Mouse (Mus musculus) telencephalon, adult 2 months (tissue): ENCODE results near the gene Becn1.

Experiments
- DNase-seq: peaks from one replicate; pipeline ENCODE4 v3.0.0-alpha.2; 2011; ENCODE audit warnings: low read depth, low spot score

The Becn1 gene

DNA sequence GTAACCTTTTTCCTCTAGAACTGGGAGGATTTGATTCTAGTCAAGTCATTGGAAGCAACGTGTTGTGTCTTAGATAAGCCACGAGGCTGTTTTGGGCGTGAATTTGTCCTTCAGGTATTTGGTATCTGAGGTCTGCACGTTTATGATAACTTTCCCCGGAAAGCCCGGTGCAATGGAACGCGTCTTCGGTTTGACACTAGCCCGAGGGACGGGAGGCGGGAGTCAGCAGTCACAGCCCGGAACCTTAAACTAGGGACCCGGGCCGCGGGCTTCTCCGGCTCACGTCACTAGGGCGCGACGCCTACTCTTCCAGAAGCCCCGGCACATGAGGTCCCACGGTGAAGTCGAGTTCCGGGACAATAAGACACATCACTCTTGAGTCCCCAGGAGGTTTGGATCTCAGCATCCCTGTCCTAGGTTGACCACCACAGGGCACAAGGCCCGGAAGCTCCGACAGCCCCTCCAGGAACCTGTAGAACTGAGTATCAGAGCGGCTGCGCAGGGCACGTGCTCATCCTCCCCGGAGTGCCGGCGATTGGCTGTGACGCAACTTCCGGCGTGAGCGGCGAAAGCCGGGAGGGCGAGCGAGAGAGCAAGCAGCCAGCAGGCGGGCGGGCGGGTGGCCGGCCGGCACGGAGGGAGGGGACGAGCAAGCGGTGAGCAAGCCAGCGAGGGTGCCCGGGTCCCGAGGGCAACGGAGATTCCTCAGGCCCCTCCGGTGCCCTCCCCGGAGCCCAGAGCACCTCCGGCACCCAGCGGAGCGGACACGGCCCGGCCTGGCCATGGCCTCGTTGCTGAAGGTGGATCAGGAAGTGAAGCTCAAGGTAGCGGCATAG is 13.8 kb upstream of the Becn1 start, which contains the start of gene Psme3:
Gene Psme3 (plus strand): TSS at position 549 of the 836 bp plus-strand sequence.
- DNase-seq, result peak; percentile 93

DNA sequence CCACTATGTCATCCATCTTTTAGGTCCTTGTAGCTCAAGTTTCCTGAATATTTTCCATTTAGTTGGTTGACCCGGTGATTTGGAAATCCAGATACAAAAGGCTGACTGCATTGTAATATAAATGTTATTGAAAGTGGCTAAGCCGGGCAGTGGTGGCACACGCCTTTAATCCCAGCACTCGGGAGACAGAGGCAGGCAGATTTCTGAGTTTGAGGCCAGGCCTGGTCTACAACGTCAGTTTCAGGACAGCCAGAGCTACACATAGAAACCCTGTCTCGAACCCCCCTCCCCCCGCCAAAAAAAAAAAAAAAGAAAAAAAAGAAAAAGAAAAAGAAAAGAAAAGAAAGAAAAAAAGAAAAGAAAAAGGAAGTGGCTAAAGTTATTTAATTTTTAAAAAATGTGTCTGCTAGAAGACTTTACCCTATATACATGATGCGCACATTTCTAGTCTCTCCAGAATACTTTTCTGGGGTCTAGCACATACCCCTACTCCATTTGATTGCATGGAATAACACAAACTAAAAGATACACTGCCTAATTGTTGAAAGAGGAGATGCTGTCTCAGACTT is 13.1 kb upstream of the Becn1 start:
- no peak for DNase-seq

- DNase-seq, result no peak
These were observed 12.5 kb upstream of the Becn1 start for GRCm38 (mm10) chr11:101314567-101314966.

DNA sequence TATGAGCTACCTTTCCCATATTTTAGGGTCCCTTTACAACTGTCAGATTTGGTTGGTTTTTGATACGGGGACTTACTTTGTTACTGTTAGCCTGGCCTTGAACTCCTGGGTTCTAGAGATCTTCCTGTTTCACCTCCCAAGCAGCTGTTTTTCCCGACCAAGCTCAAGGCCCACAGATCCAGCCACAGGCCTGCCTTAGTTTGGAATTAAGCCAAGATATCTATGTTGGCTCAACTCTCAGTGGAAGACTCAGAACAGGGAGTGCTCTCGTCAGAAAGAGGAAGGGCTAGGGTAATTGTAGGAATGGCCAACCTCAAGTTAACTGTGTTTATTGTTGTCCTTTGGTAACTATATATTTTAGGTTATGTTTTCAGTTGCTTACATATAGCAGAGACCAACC is 10.1 kb upstream of the Becn1 start:
- DNase-seq, result no peak

GRCm38 (mm10) chr11:101311083-101311482 is 9.0 kb upstream of the Becn1 start:
- DNase-seq, result no peak

DNA sequence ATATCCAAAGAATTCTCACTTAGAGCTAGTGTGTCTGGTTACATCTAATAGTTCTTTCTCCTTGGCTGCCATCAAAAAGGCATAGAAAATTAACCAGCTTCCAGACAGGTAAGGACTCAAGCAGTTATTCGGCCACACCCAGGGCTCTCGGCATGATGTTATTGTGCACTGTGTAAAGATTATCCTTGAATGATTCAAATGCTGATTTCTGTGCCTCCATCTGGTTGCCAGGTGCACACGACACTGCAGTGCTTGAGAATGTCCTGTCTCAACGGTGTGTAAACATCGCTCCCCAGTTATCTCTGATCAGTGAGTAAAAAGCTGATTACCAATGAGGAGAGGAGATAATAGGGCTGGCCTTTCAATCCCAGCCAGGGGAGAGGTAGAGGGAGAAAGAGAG is 5.7 kb upstream of the Becn1 start:
- no peak for DNase-seq

- DNase-seq, result no peak
These were observed 635 bp downstream of the Becn1 start for GRCm38 (mm10) chr11:101301299-101302003.

DNA sequence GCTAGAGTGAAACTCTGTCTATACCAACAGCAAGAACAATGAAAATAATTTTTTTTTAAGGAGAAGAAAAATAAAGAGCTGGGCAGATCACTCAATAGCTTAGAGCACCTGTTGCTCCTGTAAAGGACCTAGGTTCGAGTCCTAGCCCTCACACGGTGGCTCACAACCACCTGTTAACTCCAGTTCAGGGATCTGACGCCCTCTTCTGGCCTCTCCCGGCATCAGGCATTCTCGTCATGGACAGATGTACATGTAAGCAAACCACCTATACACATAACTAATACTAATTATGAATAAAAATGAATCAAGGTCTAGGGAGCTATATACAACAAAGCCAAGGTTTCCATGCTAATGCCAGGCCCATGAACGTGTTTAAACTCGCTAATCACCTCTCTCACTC is 1.2 kb downstream of the Becn1 start:
- DNase-seq, result no peak

GRCm38 (mm10) chr11:101295191-101295590 is 6.9 kb downstream of the Becn1 start:
- DNase-seq, result no peak

- no peak for DNase-seq
These were observed 10.9 kb downstream of the Becn1 start for GRCm38 (mm10) chr11:101291231-101291630.

- peak; percentile 5 for DNase-seq
These were observed 14.8 kb downstream of the Becn1 start for GRCm38 (mm10) chr11:101287306-101287705.

DNA sequence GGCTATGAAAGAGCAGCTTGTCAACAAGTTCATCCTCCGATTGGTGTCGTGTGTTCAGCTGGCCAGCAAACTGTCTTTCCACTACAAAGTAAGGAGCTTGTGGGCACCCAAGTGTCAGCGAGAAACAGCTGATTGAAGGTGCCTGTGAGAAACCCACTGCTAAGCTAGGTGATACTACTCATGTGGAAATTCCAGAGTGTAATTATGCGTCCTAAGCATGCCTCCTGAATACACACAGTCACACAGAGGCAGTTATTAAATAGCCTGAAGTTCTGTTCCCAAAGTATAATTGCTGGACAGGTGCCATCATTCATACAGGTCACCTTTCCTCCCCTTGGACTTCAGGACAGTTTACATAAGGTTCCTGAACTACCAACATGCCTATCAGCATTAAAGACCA is 18.3 kb downstream of the Becn1 start:
- DNase-seq, result no peak

DNA sequence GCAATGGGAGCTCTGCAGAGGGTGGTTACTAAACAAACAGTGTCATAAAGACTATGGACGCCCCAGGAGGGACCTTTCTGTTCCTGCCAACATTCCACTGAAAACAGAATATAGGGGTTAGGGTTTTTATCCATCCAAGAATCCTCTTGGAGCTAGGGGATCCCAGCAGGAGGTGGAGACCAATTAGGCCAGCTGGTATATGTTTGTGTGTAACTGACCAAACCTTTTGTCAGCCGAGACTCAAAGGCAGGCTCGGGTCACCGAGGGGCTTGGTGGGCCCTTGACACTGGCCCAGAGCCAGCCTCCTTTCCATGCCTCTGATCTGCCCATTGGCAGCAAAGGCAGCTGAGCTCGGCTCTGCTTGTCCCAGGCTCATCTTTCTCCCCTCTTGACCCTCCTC is 19.2 kb downstream of the Becn1 start:
- no peak for DNase-seq

- no peak for DNase-seq
These were observed 21.2 kb downstream of the Becn1 start for GRCm38 (mm10) chr11:101280837-101281236.

- no peak for DNase-seq
These were observed 22.9 kb downstream of the Becn1 start for GRCm38 (mm10) chr11:101279193-101279569.

- DNase-seq, result peak; percentile 95
These were observed 23.6 kb downstream of the Becn1 start, which contains the start of the genes Cntd1 and Coa3 for GRCm38 (mm10) chr11:101278223-101279192. Gene Cntd1 (plus strand): TSS chr11:101279012. Gene Coa3 (minus strand): TSS chr11:101279114.

- DNase-seq, result no peak
These were observed 24.5 kb downstream of the Becn1 start for GRCm38 (mm10) chr11:101277381-101278222.

- DNase-seq, result no peak
These were observed 25.6 kb downstream of the Becn1 start for GRCm38 (mm10) chr11:101276319-101277070.

- DNase-seq, result no peak
These were observed 26.8 kb downstream of the Becn1 start for GRCm38 (mm10) chr11:101275309-101275708.

DNA sequence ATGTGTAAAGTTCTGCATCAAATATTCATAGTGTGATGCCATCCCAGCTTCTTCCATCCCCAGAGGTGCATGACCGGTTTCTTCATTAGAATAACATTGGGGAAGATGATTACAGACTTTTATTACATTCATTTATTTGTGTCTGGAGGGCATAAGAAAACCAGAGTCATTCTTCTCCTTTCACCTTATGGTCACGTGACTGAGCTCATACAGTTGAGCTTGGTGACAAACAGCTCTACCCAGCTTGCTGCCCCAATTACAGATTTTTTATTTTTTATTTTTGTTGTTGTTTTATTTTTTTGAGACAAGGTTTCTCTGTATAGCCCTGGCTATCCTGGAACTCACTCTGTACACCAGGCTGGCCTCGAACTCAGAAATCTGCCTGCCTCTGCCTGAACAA is 29.6 kb downstream of the Becn1 start:
- DNase-seq, result no peak
